Mouse (Mus musculus): ENCODE data around the gene Ccndbp1. TPM values are rescaled to one million over a fixed set of nuclear protein-coding genes. Genes with fewer than 3 reads are reported as not detected.
A peak's percentile ranks its signal among the peaks of the same experiment; 100 is the strongest.
"Not testable (repeated sequence)": the region's sequence is repeated elsewhere in the genome, so short reads cannot be mapped to it uniquely, and the experiment has no call there.

Ccndbp1 gene
- 62.5 and 67.6 TPM in 2 replicates for polyA plus RNA-seq (2016; fragmentation: Nextera tagmentation; extraction: Ambion mirVana)

DNA sequence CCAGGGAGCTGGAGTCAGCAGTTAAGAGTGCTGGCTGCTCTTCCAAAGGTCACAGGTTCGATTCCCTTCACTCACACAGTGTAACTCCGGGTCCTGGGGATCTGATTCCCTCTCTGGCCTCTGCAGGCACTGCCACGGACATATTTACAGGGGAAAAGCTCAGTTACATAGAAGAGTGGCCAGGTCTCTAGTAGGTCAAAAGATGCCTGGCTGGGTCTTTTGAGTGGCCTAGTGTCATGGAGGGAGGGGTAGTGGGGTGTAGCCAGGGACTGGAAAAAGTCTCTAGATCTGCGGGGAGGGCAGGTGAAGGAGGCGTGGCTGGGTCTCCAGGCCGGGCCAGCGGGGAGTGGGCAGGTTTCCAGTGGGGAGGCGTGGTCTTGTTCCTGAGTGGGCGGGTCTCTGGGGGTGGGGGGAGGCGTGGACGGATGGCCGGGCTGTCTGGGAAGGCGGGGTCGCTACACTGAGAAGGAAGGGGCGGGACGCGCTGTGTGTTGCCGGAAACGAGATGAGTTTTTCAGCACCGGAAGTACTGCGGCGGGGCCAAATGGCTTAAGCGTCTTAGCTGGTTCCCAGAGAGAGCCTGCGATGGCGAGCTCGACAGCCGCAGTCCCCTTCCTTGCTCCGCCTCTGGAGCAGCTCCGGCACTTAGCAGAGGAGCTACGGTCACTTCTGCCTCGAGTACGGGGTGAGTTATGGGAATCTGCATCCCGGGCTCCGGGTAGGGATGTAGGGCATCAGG, at the start of gene Ccndbp1:
Gene Ccndbp1, plus strand, starts transcription at position 479 of the 739 bp plus-strand sequence.
- peak within 1 kb of the TSS; percentile 68 for H3K4me3 ChIP-seq
- peaks cover 16% of the 10 kb centered on the region for H3K36me3 ChIP-seq
- no peaks in the 10 kb centered on the region for H3K27me3 ChIP-seq (replicated peaks)
- peak within 1 kb of the TSS; percentile 84 for H3K4me2 ChIP-seq (replicated peaks)
- peak; percentile 94 for ATAC-seq (ENCODE audit: low FRiP score, low read depth)
- WGBS = 2% methylated on average over 34 of the region's 34 CpGs
- no peak within 1 kb of the TSS for H3K27ac ChIP-seq
- H3K4me1 ChIP-seq = peaks cover 9% of the 10 kb centered on the region
- H3K9ac ChIP-seq = peak within 1 kb of the TSS; percentile 69
- no peaks in the 10 kb centered on the region for H3K9me3 ChIP-seq

DNA sequence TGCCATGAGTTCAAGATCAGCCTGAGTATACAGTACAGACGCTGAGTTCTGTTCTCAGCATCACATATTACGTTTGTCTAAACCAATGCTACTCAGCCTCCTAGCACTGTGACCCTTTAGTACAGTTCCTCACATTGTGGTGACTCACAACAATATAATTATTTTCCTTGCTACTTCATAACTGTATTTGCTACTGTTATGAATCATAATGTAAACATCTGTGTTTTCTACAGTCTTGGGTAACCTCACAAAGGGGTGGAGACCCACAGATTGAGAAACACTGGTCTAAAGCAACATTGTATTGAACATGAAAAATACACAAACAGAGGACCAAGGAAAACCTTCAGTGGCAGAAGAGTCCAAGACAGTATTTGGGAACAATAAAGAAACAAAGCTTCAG, 48.8 kb upstream of the Ccndbp1 start:
- ATAC-seq (ENCODE audit: low FRiP score, low read depth) = no peak
- 91% methylated on average over 2 of the region's 2 CpGs for WGBS

DNA sequence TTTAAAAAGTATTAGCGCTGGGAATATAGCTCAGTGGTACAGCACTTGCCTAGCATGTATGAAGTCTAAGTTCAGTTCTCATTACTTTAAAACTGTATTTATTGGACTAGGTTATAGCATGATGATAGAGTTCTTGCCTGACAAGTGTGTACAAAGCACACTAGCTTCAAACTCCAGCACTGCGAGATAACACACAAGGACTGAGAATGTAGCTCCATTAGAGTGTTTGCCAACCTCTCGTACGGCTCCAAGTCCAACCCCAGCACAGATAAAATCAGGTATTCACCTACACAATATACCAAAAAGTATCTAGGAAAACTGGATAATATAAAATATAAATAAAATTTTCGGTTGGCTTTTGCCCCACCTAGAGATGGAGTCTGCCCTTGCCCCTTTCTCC, 48.4 kb upstream of the Ccndbp1 start:
- 93% methylated on average over 5 of the region's 5 CpGs for WGBS
- H3K4me2 ChIP-seq (replicated peaks) = no peak overlapping the region
- peaks cover 10% of the 10 kb centered on the region for H3K36me3 ChIP-seq
- no peaks in the 10 kb centered on the region for H3K9me3 ChIP-seq
- no peak overlapping the region for H3K4me3 ChIP-seq
- H3K27me3 ChIP-seq (replicated peaks) = no peaks in the 10 kb centered on the region
- no peak for ATAC-seq (ENCODE audit: low FRiP score, low read depth)
- no peak overlapping the region for H3K9ac ChIP-seq
- no peaks in the 10 kb centered on the region for H3K4me1 ChIP-seq
- H3K27ac ChIP-seq = no peak overlapping the region

More for the DNA sequence above, 48.8 kb upstream of the Ccndbp1 start:
- Histone ChIP-seq H3K27me3 (replicated peaks) (no peaks in the 10 kb centered on the region), H3K36me3 (peaks cover 15% of the 10 kb centered on the region), H3K9ac (no peak overlapping the region), H3K4me2 (replicated peaks) (no peak overlapping the region), H3K4me3 (no peak overlapping the region), H3K9me3 (no peaks in the 10 kb centered on the region), H3K4me1 (no peaks in the 10 kb centered on the region), H3K27ac (no peak overlapping the region)

DNA sequence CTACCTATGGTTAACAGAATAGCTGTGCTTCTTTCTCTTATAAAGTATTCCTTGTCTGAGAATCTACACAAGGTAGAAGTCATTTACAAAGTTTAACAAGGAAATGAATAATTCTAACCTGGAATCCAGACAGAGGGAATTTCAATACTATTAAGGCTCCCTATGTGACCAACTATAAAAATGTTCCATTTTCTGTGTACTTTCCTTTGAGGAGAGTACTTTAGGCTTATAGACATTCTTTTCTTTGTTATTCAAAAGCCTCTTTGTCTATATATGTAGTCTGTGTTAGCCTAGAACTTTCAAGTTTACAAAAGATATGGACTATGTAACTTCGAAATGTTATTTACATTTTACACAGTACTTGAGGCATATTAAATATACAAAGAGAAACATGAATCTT, 47.9 kb upstream of the Ccndbp1 start:
- Histone ChIP-seq H3K27ac (no peak overlapping the region), H3K4me3 (no peak overlapping the region), H3K36me3 (peaks cover 6% of the 10 kb centered on the region), H3K9me3 (no peaks in the 10 kb centered on the region), H3K4me2 (replicated peaks) (no peak overlapping the region), H3K4me1 (no peaks in the 10 kb centered on the region), H3K9ac (no peak overlapping the region), H3K27me3 (replicated peaks) (no peaks in the 10 kb centered on the region)
- ATAC-seq (ENCODE audit: low FRiP score, low read depth) = no peak
- 100% methylated on average over 1 of the region's 1 CpGs for WGBS

DNA sequence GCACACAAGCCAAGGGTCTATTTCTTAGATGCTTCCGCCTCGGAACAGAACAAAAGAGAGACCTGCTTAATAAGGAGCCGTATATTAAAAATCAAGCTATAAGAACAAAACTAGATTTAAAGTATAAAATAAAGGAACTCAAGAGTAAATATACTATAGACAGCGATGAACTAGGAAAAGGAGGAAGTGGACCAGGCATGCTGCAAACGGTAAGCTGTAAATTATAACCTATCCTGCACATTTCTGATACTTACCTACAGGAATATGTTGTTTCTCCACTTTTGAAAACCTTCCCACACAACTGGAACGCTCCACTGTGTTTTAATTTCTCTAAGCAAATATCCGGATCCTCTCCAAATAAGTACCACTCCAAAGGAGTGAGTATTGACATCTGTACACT, 45.1 kb upstream of the Ccndbp1 start:
- ATAC-seq (ENCODE audit: low FRiP score, low read depth) = no peak
- Histone ChIP-seq H3K27me3 (replicated peaks) (no peaks in the 10 kb centered on the region), H3K9me3 (no peaks in the 10 kb centered on the region), H3K9ac (no peak overlapping the region), H3K4me2 (replicated peaks) (no peak overlapping the region), H3K27ac (no peak overlapping the region), H3K4me1 (no peaks in the 10 kb centered on the region), H3K36me3 (peaks cover 5% of the 10 kb centered on the region; the same call in 1 of the 2 replicates), H3K4me3 (no peak overlapping the region)
- 94% methylated on average over 7 of the region's 7 CpGs for WGBS

DNA sequence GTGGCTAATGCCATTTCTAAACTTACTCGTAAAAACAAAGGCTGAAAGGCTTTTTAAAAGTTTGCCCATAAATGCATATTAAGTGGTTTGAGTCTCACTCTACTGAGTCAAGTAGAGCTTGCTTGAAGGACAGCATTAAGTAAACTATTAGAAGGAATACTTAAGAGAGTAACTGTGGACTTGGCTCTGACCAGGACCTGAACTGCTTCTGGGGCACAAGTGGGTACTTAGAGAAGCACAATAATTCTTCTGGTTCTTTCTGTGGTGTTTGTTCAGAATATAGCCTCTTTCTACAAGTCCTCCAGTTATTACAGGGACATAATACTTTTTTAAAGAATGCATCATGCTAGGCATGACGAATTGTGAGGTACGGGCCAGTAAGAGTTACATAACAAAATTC, 42.7 kb upstream of the Ccndbp1 start:
- H3K9me3 ChIP-seq = no peaks in the 10 kb centered on the region
- no peak overlapping the region for H3K27ac ChIP-seq
- no peak overlapping the region for H3K9ac ChIP-seq
- no peaks in the 10 kb centered on the region for H3K27me3 ChIP-seq (replicated peaks)
- ATAC-seq (ENCODE audit: low FRiP score, low read depth) = no peak
- H3K4me2 ChIP-seq (replicated peaks) = no peak overlapping the region
- H3K4me3 ChIP-seq = no peak overlapping the region
- no peaks in the 10 kb centered on the region for H3K36me3 ChIP-seq
- peaks cover 6% of the 10 kb centered on the region for H3K4me1 ChIP-seq
- WGBS = 94% methylated on average over 3 of the region's 3 CpGs

DNA sequence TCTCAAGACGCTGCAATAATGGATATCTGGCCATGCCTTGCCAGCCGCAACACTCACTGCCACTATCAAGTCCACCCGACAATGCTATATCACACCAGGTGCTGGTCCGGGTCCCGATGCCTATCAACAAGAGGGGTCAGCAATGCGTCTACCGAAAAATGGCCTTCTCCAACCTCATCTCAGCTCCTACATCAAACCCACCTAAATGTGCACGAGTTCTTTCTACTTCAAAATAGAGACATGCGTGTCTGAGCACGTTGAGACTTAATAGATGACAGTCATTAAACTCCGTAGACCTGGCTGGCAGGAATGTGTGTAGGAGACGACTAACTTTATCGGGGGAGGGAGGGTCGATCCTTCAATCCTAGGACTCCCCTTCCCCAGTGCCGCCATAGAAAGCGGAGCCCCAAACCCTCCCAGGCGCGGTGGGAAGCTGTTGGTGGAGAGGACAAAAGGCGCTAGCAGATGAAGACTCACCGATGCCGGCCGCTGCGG, 38.1 kb upstream of the Ccndbp1 start:
- Histone ChIP-seq H3K4me3 (peak overlapping the region; percentile 78), H3K4me1 (peaks cover 9% of the 10 kb centered on the region), H3K36me3 (no peaks in the 10 kb centered on the region), H3K27me3 (replicated peaks) (no peaks in the 10 kb centered on the region), H3K9me3 (no peaks in the 10 kb centered on the region), H3K4me2 (replicated peaks) (peak overlapping the region; percentile 85), H3K9ac (peak overlapping the region; percentile 77), H3K27ac (peak overlapping the region; percentile 57; the same call in 1 of the 2 replicates)
- ATAC-seq (ENCODE audit: low FRiP score, low read depth) = peak; percentile 49; the same call in 1 of the 2 replicates
- WGBS = under 1% methylated on average over 23 of the region's 23 CpGs

DNA sequence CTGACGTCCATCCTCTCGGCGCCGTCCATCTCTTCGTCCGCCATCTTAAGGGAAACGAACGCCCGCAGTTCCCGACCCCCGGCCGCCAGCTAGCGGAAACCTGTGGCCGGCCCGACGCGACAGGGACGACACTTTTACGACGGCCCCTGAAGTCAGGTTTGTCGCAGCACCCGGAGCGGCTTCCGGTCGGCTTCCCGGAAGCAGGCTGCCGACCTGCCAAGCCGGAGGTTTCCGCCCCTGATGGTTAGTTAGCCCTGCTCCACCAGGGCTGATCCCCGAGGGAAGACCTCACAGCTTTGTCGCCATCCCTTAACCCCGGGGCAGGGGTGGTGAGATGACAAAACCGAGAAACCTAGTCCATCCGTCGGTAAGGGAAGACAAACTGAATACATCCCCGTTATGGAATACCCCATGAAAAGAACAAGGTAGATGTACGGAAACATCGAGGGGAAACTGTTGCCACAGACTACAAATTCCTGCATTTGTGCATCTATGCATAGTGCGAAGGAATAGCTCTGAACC, 37.6 kb upstream of the Ccndbp1 start, which contains the start of gene Ubr1:
Gene Ubr1, minus strand, starts transcription at position 157 of the 522 bp plus-strand sequence.
- H3K4me1 ChIP-seq = peaks cover 9% of the 10 kb centered on the region
- H3K9ac ChIP-seq = peak within 1 kb of the TSS; percentile 77
- WGBS = under 1% methylated on average over 39 of the region's 39 CpGs
- peak; percentile 90 for ATAC-seq (ENCODE audit: low FRiP score, low read depth)
- peak within 1 kb of the TSS; percentile 57; the same call in 1 of the 2 replicates for H3K27ac ChIP-seq
- H3K27me3 ChIP-seq (replicated peaks) = no peaks in the 10 kb centered on the region
- H3K4me3 ChIP-seq = peak within 1 kb of the TSS; percentile 78
- peak within 1 kb of the TSS; percentile 85 for H3K4me2 ChIP-seq (replicated peaks)
- H3K9me3 ChIP-seq = no peaks in the 10 kb centered on the region
- H3K36me3 ChIP-seq = no peaks in the 10 kb centered on the region

DNA sequence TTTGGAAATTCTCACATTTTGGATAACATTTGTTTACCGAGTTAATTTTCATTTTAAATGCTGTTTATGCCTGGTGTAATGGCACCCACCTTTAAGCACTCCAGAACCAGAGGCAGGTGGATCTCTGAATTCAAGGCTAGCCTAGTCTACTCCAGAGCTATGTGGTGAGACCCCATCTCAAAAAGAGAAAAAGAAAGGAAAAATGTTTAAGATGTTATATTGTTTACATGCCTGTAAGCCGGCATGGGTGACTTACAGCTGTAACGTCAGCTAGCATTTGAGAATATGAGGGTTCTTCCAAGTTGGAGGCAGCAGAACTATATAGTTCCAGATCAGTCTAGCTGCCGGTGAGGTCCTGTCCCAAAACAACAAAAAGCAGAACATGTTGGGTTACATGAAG, 36.4 kb upstream of the Ccndbp1 start:
- no peaks in the 10 kb centered on the region for H3K9me3 ChIP-seq
- no peak overlapping the region for H3K4me2 ChIP-seq (replicated peaks)
- no peaks in the 10 kb centered on the region for H3K27me3 ChIP-seq (replicated peaks)
- no peak for ATAC-seq (ENCODE audit: low FRiP score, low read depth)
- H3K27ac ChIP-seq = no peak overlapping the region
- no peak overlapping the region for H3K9ac ChIP-seq
- H3K4me1 ChIP-seq = peaks cover 9% of the 10 kb centered on the region
- 90% methylated on average over 4 of the region's 4 CpGs for WGBS
- no peaks in the 10 kb centered on the region for H3K36me3 ChIP-seq
- no peak overlapping the region for H3K4me3 ChIP-seq

DNA sequence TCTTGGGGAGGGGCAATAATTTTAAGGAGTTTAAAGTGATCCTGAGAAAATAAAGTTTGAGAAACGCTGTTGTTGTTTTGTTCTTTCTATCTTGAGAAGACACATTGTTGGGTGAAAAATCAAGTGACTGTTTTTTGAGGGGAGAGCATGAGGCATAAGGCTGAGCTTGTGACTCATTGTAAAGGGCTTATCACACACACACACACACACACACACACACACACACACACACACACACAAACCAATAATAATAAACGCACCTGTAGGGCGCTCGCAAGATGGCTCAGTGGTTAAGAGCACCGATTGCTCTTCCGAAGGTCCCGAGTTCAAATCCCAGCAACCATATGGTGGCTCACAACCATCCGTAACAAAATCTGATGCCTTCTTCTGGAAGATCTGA, 35.9 kb upstream of the Ccndbp1 start:
- not testable (repeated sequence) for H3K27me3 ChIP-seq (replicated peaks); H3K9me3 ChIP-seq; H3K9ac ChIP-seq; H3K4me3 ChIP-seq; H3K4me2 ChIP-seq (replicated peaks); H3K36me3 ChIP-seq; ATAC-seq (ENCODE audit: low FRiP score, low read depth); H3K4me1 ChIP-seq; H3K27ac ChIP-seq
- WGBS = 98% methylated on average over 8 of the region's 8 CpGs

DNA sequence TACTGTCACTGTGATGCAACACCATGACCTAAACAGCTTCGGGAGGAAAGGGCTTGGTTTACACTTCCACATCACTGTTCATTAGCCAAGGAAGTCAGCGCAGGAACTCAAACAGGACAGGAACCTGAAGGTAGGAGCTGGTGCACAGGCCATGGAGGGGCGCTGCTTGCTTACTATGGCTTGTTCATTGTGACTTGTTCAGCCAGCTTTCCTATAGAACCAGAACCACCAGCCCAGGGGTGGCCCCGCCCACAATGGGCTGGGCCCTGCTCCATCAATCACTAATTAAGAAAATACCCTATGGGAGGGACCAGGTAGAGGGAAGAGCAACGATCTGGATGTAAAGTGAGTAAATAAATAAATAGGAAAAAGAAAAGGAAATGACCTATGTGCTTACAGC, 35.2 kb upstream of the Ccndbp1 start:
- Histone ChIP-seq H3K36me3 (no peaks in the 10 kb centered on the region), H3K9ac (no peak overlapping the region), H3K27ac (no peak overlapping the region), H3K4me3 (no peak overlapping the region), H3K27me3 (replicated peaks) (no peaks in the 10 kb centered on the region), H3K4me1 (peaks cover 9% of the 10 kb centered on the region), H3K9me3 (no peaks in the 10 kb centered on the region), H3K4me2 (replicated peaks) (no peak overlapping the region)
- no peak for ATAC-seq (ENCODE audit: low FRiP score, low read depth)
- 22% methylated on average over 5 of the region's 5 CpGs for WGBS

DNA sequence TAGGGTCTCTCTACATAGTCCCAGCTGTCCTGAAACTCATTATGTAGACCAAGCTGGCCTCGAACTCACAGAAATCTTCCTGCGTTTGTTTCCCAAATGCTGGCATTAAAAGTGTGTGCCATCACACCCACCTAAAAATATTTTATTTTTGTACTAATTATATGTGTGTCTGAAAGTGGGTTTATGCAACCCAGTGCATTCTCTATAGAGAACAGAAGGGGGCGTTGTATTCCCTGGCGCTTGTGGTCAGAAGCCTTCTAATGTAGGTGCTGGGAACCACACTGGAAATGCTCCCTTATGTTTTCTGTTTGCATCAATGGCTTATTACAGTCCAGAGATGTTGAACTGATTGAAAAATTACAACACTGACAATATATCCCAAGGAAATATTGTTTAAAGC, 31.9 kb upstream of the Ccndbp1 start:
- ATAC-seq (ENCODE audit: low FRiP score, low read depth) = no peak
- Histone ChIP-seq H3K4me2 (replicated peaks) (0 out of 2 replicates have a peak overlapping the region, but pooled peaks have one; percentile 92), H3K4me3 (no peak overlapping the region), H3K9me3 (no peaks in the 10 kb centered on the region), H3K36me3 (peaks cover 3% of the 10 kb centered on the region; the same call in 1 of the 2 replicates), H3K4me1 (no peaks in the 10 kb centered on the region), H3K9ac (no peak overlapping the region), H3K27me3 (replicated peaks) (no peaks in the 10 kb centered on the region), H3K27ac (no peak overlapping the region)
- 55% methylated on average over 4 of the region's 4 CpGs for WGBS
